Mouse (Mus musculus): ENCODE measurements around the gene Foxo3. TPM values are rescaled to one million over a fixed set of nuclear protein-coding genes. Genes with fewer than 3 reads are reported as not detected.

Foxo3 gene
- polyA plus RNA-seq, 1 experiment from 2014 or later, result 10.2 TPM

DNA sequence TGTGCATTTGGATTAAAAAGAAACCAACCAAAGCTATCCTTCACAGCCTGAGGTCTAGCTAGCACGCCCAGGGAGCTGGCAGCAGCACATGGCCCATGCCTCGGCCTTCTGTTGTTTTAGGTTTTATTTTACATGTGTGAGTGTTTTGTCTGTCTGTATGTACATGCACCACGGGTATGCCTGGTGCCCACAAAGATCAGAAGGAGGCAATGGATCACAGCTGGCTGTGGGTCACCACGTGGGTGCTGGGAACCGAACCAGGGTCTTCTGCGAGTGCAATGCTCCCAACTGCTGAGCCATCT, 36.8 kb downstream of the Foxo3 start:
- H3K9ac ChIP-seq (ENCODE audit: low read length), result no peak overlapping the region
- H3K4me2 ChIP-seq (ENCODE audit: low read depth, low read length), result no peak overlapping the region
- WGBS, result 89% methylated on average over 6 of the region's 6 CpGs
- ATAC-seq (ENCODE audit: low read depth), result no peak
- H3K4me3 ChIP-seq (ENCODE audit: low read length), result no peak overlapping the region
- no peak overlapping the region for H3K27ac ChIP-seq (ENCODE audit: low read length)
- H3K9me3 ChIP-seq (ENCODE audit: control insufficient read depth, low read length), result no peaks in the 10 kb centered on the region
- no peaks in the 10 kb centered on the region for H3K36me3 ChIP-seq (ENCODE audit: control insufficient read depth, insufficient read depth, low read length)
- no peaks in the 10 kb centered on the region for H3K27me3 ChIP-seq (ENCODE audit: control insufficient read depth, insufficient read depth, low read depth, low read length)
- peaks cover 19% of the 10 kb centered on the region for H3K4me1 ChIP-seq (replicated peaks; ENCODE audit: control insufficient read depth, insufficient read depth, low read length)

DNA sequence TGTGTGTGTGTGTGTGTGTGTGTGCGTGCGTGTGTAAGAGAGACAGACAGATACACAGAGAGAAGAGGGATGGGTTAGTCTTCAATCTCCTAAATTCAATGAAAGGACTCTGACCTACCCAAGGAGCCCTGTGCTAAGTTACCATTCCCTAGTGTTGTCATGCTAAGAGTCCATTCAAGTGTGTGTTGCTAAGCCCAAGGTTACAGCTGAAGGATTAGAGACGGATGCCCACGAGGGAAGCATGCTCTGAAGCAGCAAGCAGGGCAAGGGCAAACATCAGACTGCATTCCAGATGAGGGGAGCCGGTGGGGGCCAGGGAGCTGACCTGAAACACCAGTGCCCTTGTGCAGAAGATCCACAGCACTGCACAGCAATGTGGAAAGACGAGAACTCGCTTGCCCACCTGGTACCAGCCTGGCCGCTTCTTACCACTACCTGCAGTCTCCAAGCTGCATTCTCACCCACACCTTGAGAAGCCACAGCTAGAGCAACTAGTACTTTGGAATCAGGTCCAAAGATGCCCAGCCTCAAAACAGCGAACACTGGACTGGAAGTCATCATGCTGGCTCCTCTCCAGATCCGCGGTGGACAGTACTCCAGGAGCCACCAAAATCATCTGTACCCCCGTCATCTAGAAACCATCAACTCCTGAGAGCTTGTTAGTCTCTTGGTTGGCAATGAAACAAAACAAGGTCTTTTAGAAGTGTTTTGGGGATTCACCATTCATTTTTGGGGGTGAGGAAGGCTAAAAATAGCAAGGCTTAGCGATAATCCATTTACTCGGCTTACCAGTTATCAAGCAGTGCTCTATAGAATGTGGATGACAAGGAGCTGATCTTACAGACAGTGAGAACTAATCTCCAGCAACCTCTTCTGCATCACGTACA, 37.4 kb downstream of the Foxo3 start:
- peaks cover 13% of the 10 kb centered on the region for H3K4me1 ChIP-seq (replicated peaks; ENCODE audit: control insufficient read depth, insufficient read depth, low read length)
- 65% methylated on average over 15 of the region's 15 CpGs for WGBS

DNA sequence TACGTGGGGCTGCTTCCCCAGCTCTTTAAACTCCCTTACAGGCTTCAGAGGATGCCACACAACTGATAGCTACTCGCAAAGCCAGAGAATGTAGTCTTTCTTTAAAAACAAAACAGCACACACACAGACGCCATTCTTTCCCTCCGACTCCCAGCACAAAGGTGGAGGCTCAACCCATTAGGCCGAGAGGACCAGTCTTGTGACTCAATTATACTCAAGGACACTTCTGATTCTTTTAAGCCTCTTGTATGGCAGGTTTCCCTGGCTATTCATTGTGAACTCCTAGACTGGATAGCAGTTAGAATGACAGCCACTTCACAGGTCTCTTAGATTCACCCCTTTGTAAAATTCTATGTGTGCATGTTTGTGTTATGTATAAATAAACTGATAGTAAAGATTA, 38.3 kb downstream of the Foxo3 start:
- no peaks in the 10 kb centered on the region for H3K9me3 ChIP-seq (ENCODE audit: control insufficient read depth, low read length)
- peak overlapping the region; percentile 47; the same call in 1 of the 2 replicates for H3K27ac ChIP-seq (ENCODE audit: low read length)
- WGBS, result 48% methylated on average over 5 of the region's 5 CpGs
- ATAC-seq (ENCODE audit: low read depth), result peak; percentile 51; the same call in 1 of the 2 replicates
- no peak overlapping the region for H3K4me3 ChIP-seq (ENCODE audit: low read length)
- H3K27me3 ChIP-seq (ENCODE audit: control insufficient read depth, insufficient read depth, low read depth, low read length), result no peaks in the 10 kb centered on the region
- H3K9ac ChIP-seq (ENCODE audit: low read length), result no peak overlapping the region
- peaks cover 13% of the 10 kb centered on the region for H3K4me1 ChIP-seq (replicated peaks; ENCODE audit: control insufficient read depth, insufficient read depth, low read length)
- H3K36me3 ChIP-seq (ENCODE audit: control insufficient read depth, insufficient read depth, low read length), result no peaks in the 10 kb centered on the region
- H3K4me2 ChIP-seq (ENCODE audit: low read depth, low read length), result no peak overlapping the region

More for the DNA sequence above, 37.4 kb downstream of the Foxo3 start:
- Histone ChIP-seq H3K9ac (ENCODE audit: low read length) (0 out of 2 replicates have a peak overlapping the region, but pooled peaks have one; percentile 6), H3K4me3 (ENCODE audit: low read length) (no peak overlapping the region), H3K27ac (ENCODE audit: low read length) (no peak overlapping the region), H3K9me3 (ENCODE audit: control insufficient read depth, low read length) (no peaks in the 10 kb centered on the region), H3K36me3 (ENCODE audit: control insufficient read depth, insufficient read depth, low read length) (no peaks in the 10 kb centered on the region), H3K27me3 (ENCODE audit: control insufficient read depth, insufficient read depth, low read depth, low read length) (no peaks in the 10 kb centered on the region), H3K4me2 (ENCODE audit: low read depth, low read length) (no peak overlapping the region)
- 0 out of 2 replicates have a peak, but pooled peaks have one; percentile 21 for ATAC-seq (ENCODE audit: low read depth)

DNA sequence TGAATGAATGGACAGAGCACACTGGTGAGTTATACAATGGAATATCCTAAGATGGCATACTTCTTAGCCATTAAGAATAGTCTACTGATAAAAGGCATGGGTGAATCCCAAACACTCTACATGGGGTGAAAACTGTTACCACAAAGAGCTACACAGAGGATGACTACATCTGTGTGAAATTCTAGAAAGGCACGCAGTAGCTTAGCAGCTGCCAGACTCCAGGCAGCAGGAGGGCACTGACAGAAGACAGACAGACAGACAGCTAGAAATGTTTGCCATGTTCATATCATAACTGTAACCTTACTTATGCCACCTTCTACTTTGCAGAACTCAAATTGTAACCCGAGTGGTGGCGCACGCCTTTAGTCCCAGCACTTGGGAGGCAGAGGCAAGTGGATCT, 39.0 kb downstream of the Foxo3 start:
- Histone ChIP-seq H3K27me3 (ENCODE audit: control insufficient read depth, insufficient read depth, low read depth, low read length) (no peaks in the 10 kb centered on the region), H3K27ac (ENCODE audit: low read length) (no peak overlapping the region), H3K4me3 (ENCODE audit: low read length) (no peak overlapping the region), H3K36me3 (ENCODE audit: control insufficient read depth, insufficient read depth, low read length) (no peaks in the 10 kb centered on the region), H3K4me2 (ENCODE audit: low read depth, low read length) (no peak overlapping the region), H3K9me3 (ENCODE audit: control insufficient read depth, low read length) (no peaks in the 10 kb centered on the region), H3K9ac (ENCODE audit: low read length) (no peak overlapping the region), H3K4me1 (replicated peaks; ENCODE audit: control insufficient read depth, insufficient read depth, low read length) (peaks cover 15% of the 10 kb centered on the region)
- 90% methylated on average over 4 of the region's 4 CpGs for WGBS
- ATAC-seq (ENCODE audit: low read depth), result no peak

DNA sequence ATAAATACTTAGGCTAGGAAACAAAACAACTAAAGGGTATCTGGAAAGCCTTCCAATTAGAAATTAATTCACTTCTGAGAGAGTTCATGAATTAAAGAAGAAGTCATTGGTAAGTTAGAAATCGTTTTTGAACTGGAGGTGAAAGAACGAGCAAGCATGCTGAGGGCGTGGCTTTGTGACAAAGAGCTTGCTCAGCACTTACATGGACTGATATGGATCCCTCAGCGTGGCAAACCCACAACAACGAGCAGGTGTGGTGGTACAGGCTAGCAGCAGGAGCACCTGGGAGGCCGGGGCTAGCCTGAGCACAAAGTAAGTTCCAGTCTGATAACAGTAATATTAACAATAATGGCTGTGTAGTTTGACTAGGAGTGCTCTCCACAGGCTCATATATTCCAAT, 41.2 kb downstream of the Foxo3 start:
- no peaks in the 10 kb centered on the region for H3K36me3 ChIP-seq (ENCODE audit: control insufficient read depth, insufficient read depth, low read length)
- no peaks in the 10 kb centered on the region for H3K9me3 ChIP-seq (ENCODE audit: control insufficient read depth, low read length)
- peaks cover 15% of the 10 kb centered on the region for H3K4me1 ChIP-seq (replicated peaks; ENCODE audit: control insufficient read depth, insufficient read depth, low read length)
- H3K27me3 ChIP-seq (ENCODE audit: control insufficient read depth, insufficient read depth, low read depth, low read length), result no peaks in the 10 kb centered on the region
- no peak overlapping the region for H3K4me3 ChIP-seq (ENCODE audit: low read length)
- WGBS, result 62% methylated on average over 6 of the region's 6 CpGs
- no peak for ATAC-seq (ENCODE audit: low read depth)
- H3K4me2 ChIP-seq (ENCODE audit: low read depth, low read length), result no peak overlapping the region
- no peak overlapping the region for H3K9ac ChIP-seq (ENCODE audit: low read length)
- no peak overlapping the region for H3K27ac ChIP-seq (ENCODE audit: low read length)

DNA sequence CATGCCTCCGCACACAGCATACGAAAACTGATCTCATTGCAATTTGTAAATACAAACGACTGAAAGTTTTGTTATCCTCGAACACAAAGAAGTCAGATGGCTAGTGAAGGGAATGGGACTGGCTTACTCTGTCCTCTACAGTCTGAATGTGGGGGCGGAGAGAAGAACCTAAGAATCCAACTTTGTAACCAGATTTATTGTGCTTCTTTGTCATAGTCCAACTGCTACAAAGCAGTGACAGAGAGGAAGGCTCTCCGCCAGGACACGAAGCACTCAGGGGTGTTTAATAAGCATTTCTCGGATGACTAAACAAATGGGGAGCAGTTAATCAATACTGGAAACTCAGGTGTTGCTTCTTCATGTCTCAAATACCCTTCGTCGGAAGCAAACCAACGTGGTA, 43.6 kb downstream of the Foxo3 start:
- H3K9me3 ChIP-seq (ENCODE audit: control insufficient read depth, low read length), result no peaks in the 10 kb centered on the region
- H3K36me3 ChIP-seq (ENCODE audit: control insufficient read depth, insufficient read depth, low read length), result no peaks in the 10 kb centered on the region
- H3K4me2 ChIP-seq (ENCODE audit: low read depth, low read length), result no peak overlapping the region
- no peak overlapping the region for H3K4me3 ChIP-seq (ENCODE audit: low read length)
- H3K9ac ChIP-seq (ENCODE audit: low read length), result no peak overlapping the region
- 86% methylated on average over 11 of the region's 11 CpGs for WGBS
- H3K27me3 ChIP-seq (ENCODE audit: control insufficient read depth, insufficient read depth, low read depth, low read length), result no peaks in the 10 kb centered on the region
- peaks cover 4% of the 10 kb centered on the region; the same call in 1 of the 2 replicates for H3K4me1 ChIP-seq (replicated peaks; ENCODE audit: control insufficient read depth, insufficient read depth, low read length)
- no peak for ATAC-seq (ENCODE audit: low read depth)
- no peak overlapping the region for H3K27ac ChIP-seq (ENCODE audit: low read length)

DNA sequence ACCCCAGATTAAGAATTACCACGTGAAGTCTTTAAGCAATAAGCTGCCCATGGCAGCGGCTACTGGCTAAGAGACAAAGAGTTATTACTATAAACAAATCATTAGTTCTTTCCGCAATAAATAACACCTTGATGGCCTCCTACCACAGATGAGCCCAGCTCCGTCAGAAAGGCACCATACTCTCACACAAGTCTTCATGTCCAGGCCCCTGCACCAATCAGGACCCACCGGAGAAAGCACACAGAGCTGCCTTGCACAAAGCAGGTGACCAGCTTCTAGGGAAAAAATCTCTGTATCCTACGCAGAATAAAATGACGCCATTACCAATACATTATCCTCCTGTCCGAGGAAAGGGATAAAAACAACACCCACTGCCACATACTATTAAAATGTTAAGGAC, 44.7 kb downstream of the Foxo3 start:
- Histone ChIP-seq H3K9me3 (ENCODE audit: control insufficient read depth, low read length) (no peaks in the 10 kb centered on the region), H3K27ac (ENCODE audit: low read length) (no peak overlapping the region), H3K27me3 (ENCODE audit: control insufficient read depth, insufficient read depth, low read depth, low read length) (no peaks in the 10 kb centered on the region), H3K4me2 (ENCODE audit: low read depth, low read length) (no peak overlapping the region), H3K4me3 (ENCODE audit: low read length) (no peak overlapping the region), H3K36me3 (ENCODE audit: control insufficient read depth, insufficient read depth, low read length) (no peaks in the 10 kb centered on the region), H3K9ac (ENCODE audit: low read length) (no peak overlapping the region), H3K4me1 (replicated peaks; ENCODE audit: control insufficient read depth, insufficient read depth, low read length) (peaks cover 6% of the 10 kb centered on the region; the same call in 1 of the 2 replicates)
- WGBS, result 77% methylated on average over 8 of the region's 8 CpGs
- ATAC-seq (ENCODE audit: low read depth), result no peak

DNA sequence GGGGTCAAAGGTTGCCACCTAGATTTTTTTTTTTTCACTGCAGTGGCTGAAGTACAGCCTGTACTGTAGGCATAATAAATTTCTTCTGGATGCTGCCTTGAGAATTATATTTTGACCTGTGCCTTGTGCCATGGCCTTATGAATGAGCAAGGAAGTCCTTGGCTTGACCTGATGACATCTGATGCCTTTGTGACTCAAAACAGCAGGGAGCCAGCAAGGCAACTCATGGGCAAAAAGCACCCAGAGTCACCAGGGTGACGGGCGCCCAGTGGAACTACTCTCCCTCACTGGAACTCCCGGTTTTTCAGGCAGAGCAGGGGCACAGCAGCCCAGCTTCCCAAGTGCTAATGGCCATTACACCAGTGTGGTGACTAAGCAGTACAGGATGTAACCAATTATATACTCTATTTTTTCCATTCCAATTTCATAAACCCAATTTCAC, 45.4 kb downstream of the Foxo3 start:
- no peak overlapping the region for H3K4me2 ChIP-seq (ENCODE audit: low read depth, low read length)
- no peaks in the 10 kb centered on the region for H3K27me3 ChIP-seq (ENCODE audit: control insufficient read depth, insufficient read depth, low read depth, low read length)
- peaks cover 6% of the 10 kb centered on the region; the same call in 1 of the 2 replicates for H3K4me1 ChIP-seq (replicated peaks; ENCODE audit: control insufficient read depth, insufficient read depth, low read length)
- 75% methylated on average over 3 of the region's 3 CpGs for WGBS
- H3K27ac ChIP-seq (ENCODE audit: low read length), result no peak overlapping the region
- ATAC-seq (ENCODE audit: low read depth), result no peak
- no peak overlapping the region for H3K4me3 ChIP-seq (ENCODE audit: low read length)
- no peaks in the 10 kb centered on the region for H3K9me3 ChIP-seq (ENCODE audit: control insufficient read depth, low read length)
- no peaks in the 10 kb centered on the region; the same call in 1 of the 2 replicates for H3K36me3 ChIP-seq (ENCODE audit: control insufficient read depth, insufficient read depth, low read length)
- no peak overlapping the region for H3K9ac ChIP-seq (ENCODE audit: low read length)

DNA sequence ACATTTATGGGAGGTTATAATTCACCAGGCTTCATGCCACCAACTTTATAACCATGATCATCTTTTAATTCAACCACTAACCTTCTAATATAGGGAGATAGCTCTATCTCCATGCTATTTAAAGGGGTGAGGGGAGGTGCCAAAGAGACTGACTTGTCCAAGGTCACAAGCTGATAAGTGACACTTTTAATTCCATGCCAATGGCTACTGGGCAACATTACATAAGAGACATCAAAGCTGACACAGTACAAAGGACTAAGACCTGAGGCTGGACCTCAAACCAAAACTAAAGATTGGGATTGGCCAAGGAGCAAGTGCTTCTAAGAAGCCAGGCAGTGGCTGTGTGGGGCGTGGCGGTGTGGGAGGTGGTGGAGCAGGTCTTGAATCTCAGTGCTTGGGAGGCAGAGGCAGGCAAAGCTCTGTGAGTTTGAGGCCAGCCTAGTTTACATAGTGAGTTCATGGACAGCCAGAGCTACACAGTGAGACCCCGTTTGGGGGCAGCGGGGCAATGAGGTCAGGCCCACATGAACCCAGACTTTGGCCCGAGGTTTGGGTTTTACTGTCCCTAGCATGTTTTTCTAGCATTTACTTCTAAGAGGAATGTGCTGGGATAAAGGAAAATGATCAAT, 46.0 kb downstream of the Foxo3 start:
- Histone ChIP-seq H3K36me3 (ENCODE audit: control insufficient read depth, insufficient read depth, low read length) (no peaks in the 10 kb centered on the region; the same call in 1 of the 2 replicates), H3K27me3 (ENCODE audit: control insufficient read depth, insufficient read depth, low read depth, low read length) (no peaks in the 10 kb centered on the region), H3K27ac (ENCODE audit: low read length) (no peak overlapping the region), H3K4me1 (replicated peaks; ENCODE audit: control insufficient read depth, insufficient read depth, low read length) (peaks cover 7% of the 10 kb centered on the region; the same call in 1 of the 2 replicates), H3K9ac (ENCODE audit: low read length) (no peak overlapping the region), H3K9me3 (ENCODE audit: control insufficient read depth, low read length) (no peaks in the 10 kb centered on the region), H3K4me3 (ENCODE audit: low read length) (no peak overlapping the region), H3K4me2 (ENCODE audit: low read depth, low read length) (no peak overlapping the region)
- ATAC-seq (ENCODE audit: low read depth), result no peak
- WGBS, result 85% methylated on average over 5 of the region's 5 CpGs

Measured in lung, embryonic 16.5 days (tissue).